Mouse (Mus musculus): ENCODE measurements at regions not wholly inside any gene's neighbourhood (a gene's known extent, or its start where the extent isn't known, plus 50 kb on each side); places are given as distances from the start of the nearest gene placed in this dataset.

DNA sequence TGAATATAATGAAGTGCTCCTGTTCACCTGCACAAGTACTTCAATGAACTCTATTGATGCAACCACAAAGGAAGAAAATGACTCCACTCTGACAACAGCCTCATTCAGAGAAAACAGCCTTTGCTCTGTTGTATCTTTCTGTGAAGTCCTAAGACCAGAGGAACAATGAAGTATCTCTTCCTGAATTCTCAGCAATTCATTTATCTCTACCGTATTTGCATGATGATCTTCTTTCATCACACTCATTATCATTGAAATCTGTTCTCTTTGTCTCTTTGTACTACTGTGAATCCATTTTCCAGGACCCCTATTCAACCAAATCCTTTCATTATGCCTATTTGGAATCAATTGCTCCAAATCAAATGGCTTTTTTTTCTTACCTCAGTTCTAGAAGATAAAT, 2355.5 kb downstream of the Pcdh9 start:
- H3K4me1 ChIP-seq (ENCODE audit: control insufficient read depth, insufficient read depth, low read length), result no peaks in the 10 kb centered on the region
- DNase-seq (ENCODE audit: low spot score), result no peak
- H3K4me3 ChIP-seq (ENCODE audit: low read depth, low read length), result no peak overlapping the region
- H3K9me3 ChIP-seq (ENCODE audit: control insufficient read depth, low read length), result no peaks in the 10 kb centered on the region
- no peak overlapping the region for H3K27ac ChIP-seq (replicated peaks; ENCODE audit: low read depth, low read length)
- no peaks in the 10 kb centered on the region for H3K36me3 ChIP-seq (ENCODE audit: control insufficient read depth, insufficient read depth, low read length)
- no peak overlapping the region for H3K4me2 ChIP-seq (ENCODE audit: low read depth, low read length)
- ATAC-seq (ENCODE audit: low read depth), result no peak
- H3K27me3 ChIP-seq (replicated peaks; ENCODE audit: control insufficient read depth, insufficient read depth, low read length), result no peaks in the 10 kb centered on the region
- 24% methylated on average over 1 of the region's 1 CpGs for WGBS
- H3K9ac ChIP-seq (ENCODE audit: low read depth, low read length), result no peak overlapping the region

DNA sequence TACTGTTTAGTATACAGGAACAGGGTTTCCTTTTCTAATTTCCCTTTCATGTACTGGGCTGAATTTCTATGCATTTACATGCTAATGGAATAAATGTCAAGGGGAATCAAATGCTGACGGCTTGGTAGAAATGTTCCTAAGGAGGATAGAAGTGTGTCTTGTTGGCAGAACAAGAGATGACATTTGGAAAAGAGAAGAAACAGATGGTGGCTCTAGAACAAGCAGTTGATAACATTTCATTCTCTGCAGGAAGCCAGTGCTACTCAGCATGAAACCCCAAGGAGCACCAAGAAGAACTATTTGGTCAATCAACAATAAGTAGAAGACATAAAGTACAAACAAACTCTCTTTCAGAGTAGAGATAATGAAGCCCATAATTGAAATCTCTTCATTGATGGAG, 2392.0 kb downstream of the Pcdh9 start:
- 57% methylated on average over 1 of the region's 1 CpGs for WGBS
- Histone ChIP-seq H3K27me3 (replicated peaks; ENCODE audit: control insufficient read depth, insufficient read depth, low read length) (no peaks in the 10 kb centered on the region), H3K4me1 (ENCODE audit: control insufficient read depth, insufficient read depth, low read length) (no peaks in the 10 kb centered on the region), H3K4me3 (ENCODE audit: low read depth, low read length) (no peak overlapping the region), H3K9ac (ENCODE audit: low read depth, low read length) (no peak overlapping the region), H3K4me2 (ENCODE audit: low read depth, low read length) (no peak overlapping the region), H3K9me3 (ENCODE audit: control insufficient read depth, low read length) (no peaks in the 10 kb centered on the region), H3K27ac (replicated peaks; ENCODE audit: low read depth, low read length) (no peak overlapping the region), H3K36me3 (ENCODE audit: control insufficient read depth, insufficient read depth, low read length) (no peaks in the 10 kb centered on the region)
- DNase-seq (ENCODE audit: low spot score) (no peak), ATAC-seq (ENCODE audit: low read depth) (no peak)

GRCm38 (mm10) chr14:91478358-91478870, 2412.1 kb downstream of the Pcdh9 start:
- WGBS, result 71% methylated on average over 3 of the region's 3 CpGs

GRCm38 (mm10) chr14:91463910-91464309, 2426.6 kb downstream of the Pcdh9 start:
- no peaks in the 10 kb centered on the region for H3K36me3 ChIP-seq (ENCODE audit: control insufficient read depth, insufficient read depth, low read length)
- ATAC-seq (ENCODE audit: low read depth) (no peak), DNase-seq (ENCODE audit: low spot score) (no peak)
- 82% methylated on average over 3 of the region's 3 CpGs for WGBS
- H3K27ac ChIP-seq (replicated peaks; ENCODE audit: low read depth, low read length), result no peak overlapping the region
- no peaks in the 10 kb centered on the region for H3K27me3 ChIP-seq (replicated peaks; ENCODE audit: control insufficient read depth, insufficient read depth, low read length)
- H3K9ac ChIP-seq (ENCODE audit: low read depth, low read length), result no peak overlapping the region
- no peaks in the 10 kb centered on the region for H3K4me1 ChIP-seq (ENCODE audit: control insufficient read depth, insufficient read depth, low read length)
- H3K9me3 ChIP-seq (ENCODE audit: control insufficient read depth, low read length), result no peaks in the 10 kb centered on the region
- H3K4me2 ChIP-seq (ENCODE audit: low read depth, low read length), result no peak overlapping the region
- H3K4me3 ChIP-seq (ENCODE audit: low read depth, low read length), result no peak overlapping the region

More at GRCm38 (mm10) chr14:91478358-91478870, 2412.1 kb downstream of the Pcdh9 start:
- no peak overlapping the region for H3K4me3 ChIP-seq (ENCODE audit: low read depth, low read length)
- H3K4me1 ChIP-seq (ENCODE audit: control insufficient read depth, insufficient read depth, low read length), result no peaks in the 10 kb centered on the region
- DNase-seq (ENCODE audit: low spot score) (no peak), ATAC-seq (ENCODE audit: low read depth) (no peak)
- H3K9me3 ChIP-seq (ENCODE audit: control insufficient read depth, low read length), result no peaks in the 10 kb centered on the region
- no peak overlapping the region for H3K9ac ChIP-seq (ENCODE audit: low read depth, low read length)
- H3K27ac ChIP-seq (replicated peaks; ENCODE audit: low read depth, low read length), result no peak overlapping the region
- H3K27me3 ChIP-seq (replicated peaks; ENCODE audit: control insufficient read depth, insufficient read depth, low read length), result no peaks in the 10 kb centered on the region
- no peak overlapping the region for H3K4me2 ChIP-seq (ENCODE audit: low read depth, low read length)
- H3K36me3 ChIP-seq (ENCODE audit: control insufficient read depth, insufficient read depth, low read length), result no peaks in the 10 kb centered on the region

- Histone ChIP-seq H3K9me3 (ENCODE audit: control insufficient read depth, low read length) (no peaks in the 10 kb centered on the region), H3K36me3 (ENCODE audit: control insufficient read depth, insufficient read depth, low read length) (no peaks in the 10 kb centered on the region), H3K9ac (ENCODE audit: low read depth, low read length) (no peak overlapping the region), H3K4me2 (ENCODE audit: low read depth, low read length) (no peak overlapping the region), H3K27ac (replicated peaks; ENCODE audit: low read depth, low read length) (no peak overlapping the region), H3K27me3 (replicated peaks; ENCODE audit: control insufficient read depth, insufficient read depth, low read length) (no peaks in the 10 kb centered on the region), H3K4me1 (ENCODE audit: control insufficient read depth, insufficient read depth, low read length) (no peaks in the 10 kb centered on the region), H3K4me3 (ENCODE audit: low read depth, low read length) (no peak overlapping the region)
- ATAC-seq (ENCODE audit: low read depth) (no peak), DNase-seq (ENCODE audit: low spot score) (no peak)
- 83% methylated on average over 2 of the region's 2 CpGs for WGBS
Observed at GRCm38 (mm10) chr14:91462671-91463070, 2427.8 kb downstream of the Pcdh9 start.

- Histone ChIP-seq H3K9me3 (ENCODE audit: control insufficient read depth, low read length) (no peaks in the 10 kb centered on the region), H3K9ac (ENCODE audit: low read depth, low read length) (no peak overlapping the region), H3K27me3 (replicated peaks; ENCODE audit: control insufficient read depth, insufficient read depth, low read length) (no peaks in the 10 kb centered on the region), H3K4me1 (ENCODE audit: control insufficient read depth, insufficient read depth, low read length) (no peaks in the 10 kb centered on the region), H3K4me2 (ENCODE audit: low read depth, low read length) (no peak overlapping the region), H3K27ac (replicated peaks; ENCODE audit: low read depth, low read length) (no peak overlapping the region), H3K4me3 (ENCODE audit: low read depth, low read length) (no peak overlapping the region), H3K36me3 (ENCODE audit: control insufficient read depth, insufficient read depth, low read length) (no peaks in the 10 kb centered on the region)
- no peak for DNase-seq (ENCODE audit: low spot score)
- ATAC-seq (ENCODE audit: low read depth), result no peak
- 87% methylated on average over 4 of the region's 4 CpGs for WGBS
Observed at GRCm38 (mm10) chr14:91458756-91459155, 2431.7 kb downstream of the Pcdh9 start.
